Mouse (Mus musculus) thymus, adult 2 months (tissue): ENCODE results near the gene Phldb3. TPM values are rescaled to one million over a fixed set of nuclear protein-coding genes. Genes with fewer than 3 reads are reported as not detected.
A peak's percentile ranks its signal among the peaks of the same experiment; 100 is the strongest.

Experiments used
- DNase-seq: peaks from one replicate; pipeline ENCODE4 v3.0.0; 2021
- H3K27ac ChIP-seq: fragments of 200-500 bp; 2 replicates; pipeline ENCODE4 v1.5.1; 2012; ENCODE audit warnings: low read length, control low read depth; ENCODE audit not compliant: control insufficient read depth, insufficient read depth
- H3K27me3 ChIP-seq: fragments of 200-500 bp; 2 replicates; pipeline ENCODE4 v1.6.1; 2012; ENCODE audit warnings: mild to moderate bottlenecking, low read length, moderate library complexity, mixed read lengths; ENCODE audit not compliant: control insufficient read depth, insufficient read depth
- H3K36me3 ChIP-seq: fragments of 200-500 bp; 2 replicates; pipeline ENCODE4 v1.6.1; 2012; ENCODE audit warnings: mild to moderate bottlenecking, low read length, moderate library complexity; ENCODE audit not compliant: control insufficient read depth, insufficient read depth
- H3K4me1 ChIP-seq: fragments of 200-500 bp; replicated peaks from 2 replicates; pipeline ENCODE4 v1.6.1; 2012; ENCODE audit warnings: low read length; ENCODE audit not compliant: control insufficient read depth, insufficient read depth
- H3K4me3 ChIP-seq: fragments of 200-500 bp; 2 replicates; pipeline ENCODE4 v1.5.1; 2012; ENCODE audit warnings: mild to moderate bottlenecking, low read length, control low read depth, moderate library complexity; ENCODE audit not compliant: control insufficient read depth, insufficient read depth
- CTCF ChIP-seq: fragments of 200-500 bp; IDR thresholded peaks from 2 replicates; pipeline ENCODE4 v1.5.1; 2012; ENCODE audit warnings: mild to moderate bottlenecking, control low read depth, low read length, moderate library complexity, borderline replicate concordance; ENCODE audit not compliant: control insufficient read depth, poor library complexity, insufficient read depth; ENCODE audit errors: extremely low read depth
- POLR2A ChIP-seq: fragments of 200-500 bp; IDR thresholded peaks from 2 replicates; pipeline ENCODE4 v1.6.1; 2012; ENCODE audit warnings: mild to moderate bottlenecking, low read length, control low read depth, moderate library complexity; ENCODE audit not compliant: control insufficient read depth, poor library complexity, insufficient read depth; ENCODE audit errors: extremely low read depth
- WGBS: fragments of 180-500 bp; shearing (Covaris S2); methylation state at CpG from one replicate; pipeline ENCODE4 v1.1.7; 2018; 5-methylcytosine and 5-hydroxymethylcytosine counted together
- polyA plus RNA-seq: library from polyadenylated mRNA; depleted of rRNA; stranded (reverse); fragments of >200 nt; gene quantifications from 2 replicates; pipeline ENCODE4 v1.2.3, GENCODE M21; 2012; rRNA removed

The Phldb3 gene
- 10.7 and 11.5 TPM in 2 replicates for polyA plus RNA-seq

GRCm38 (mm10) chr7:24610144-24610878, at the start of gene Phldb3:
Phldb3 (plus strand) TSS chr7:24610763.
- no peaks in the 10 kb centered on the region for H3K36me3 ChIP-seq
- peak within 1 kb of the TSS; percentile 62 for H3K4me3 ChIP-seq
- WGBS = 4% methylated on average over 26 of the region's 27 CpGs
- H3K27ac ChIP-seq = peak within 1 kb of the TSS; percentile 71
- TF ChIP-seq CTCF = no peak
- no peak for TF ChIP-seq POLR2A
- peaks cover 40% of the 10 kb centered on the region for H3K4me1 ChIP-seq
- peak; percentile 75 for DNase-seq
- no peaks in the 10 kb centered on the region for H3K27me3 ChIP-seq

DNA sequence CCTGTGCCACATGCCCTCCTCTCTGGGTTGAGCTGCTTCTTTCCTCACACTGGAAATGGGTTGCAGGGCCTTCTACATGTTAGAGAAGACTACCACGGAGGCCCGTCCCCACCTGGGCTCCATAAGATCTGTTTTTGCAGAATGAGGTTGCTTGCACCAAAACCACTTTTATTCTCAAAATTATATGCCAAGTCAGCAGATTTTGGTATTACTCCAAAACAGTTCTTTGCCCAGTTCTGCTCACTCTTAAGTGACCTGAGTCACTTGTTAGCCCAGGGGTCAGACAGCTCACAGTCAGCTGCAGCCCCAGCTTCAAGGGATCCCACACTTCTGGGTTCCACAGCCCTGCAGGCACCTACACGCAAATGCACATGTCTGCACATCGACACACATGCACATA, 49.1 kb upstream of the Phldb3 start:
- no peaks in the 10 kb centered on the region for H3K4me1 ChIP-seq
- H3K27ac ChIP-seq = no peak overlapping the region
- no peaks in the 10 kb centered on the region for H3K36me3 ChIP-seq
- 94% methylated on average over 4 of the region's 4 CpGs for WGBS
- no peak for DNase-seq
- H3K27me3 ChIP-seq = no peaks in the 10 kb centered on the region
- TF ChIP-seq POLR2A = no peak
- TF ChIP-seq CTCF = no peak
- no peak overlapping the region for H3K4me3 ChIP-seq

DNA sequence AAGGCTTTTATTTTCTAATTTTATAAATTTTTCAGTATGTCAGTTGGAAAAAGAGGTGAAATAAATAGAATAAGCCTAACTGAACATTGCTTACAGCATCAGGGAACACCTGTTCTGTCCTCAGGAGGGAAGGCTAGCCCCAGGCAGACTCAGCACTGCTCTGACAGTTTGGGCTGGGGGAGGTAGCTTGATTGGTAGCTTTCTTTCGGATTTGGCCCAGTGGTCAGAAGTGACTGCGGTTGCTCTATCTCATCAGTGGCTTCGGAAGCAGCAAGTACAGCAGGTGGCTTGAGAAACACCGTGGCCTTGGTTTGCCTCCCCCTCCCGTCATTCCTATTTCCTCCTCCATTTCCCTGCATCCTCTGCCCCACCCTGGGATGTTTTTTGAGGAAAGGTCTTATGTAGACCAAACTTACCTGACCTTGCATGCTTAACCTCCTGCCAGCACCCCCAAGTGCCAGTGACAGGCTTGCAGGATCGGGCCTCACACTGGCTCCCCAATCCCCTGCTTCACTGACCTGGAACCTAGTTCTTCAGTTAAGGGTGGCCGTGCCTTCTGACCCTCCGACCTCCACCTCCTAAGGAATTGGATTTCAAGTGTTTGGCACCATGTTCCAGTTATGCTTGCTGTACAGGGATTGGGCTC, 47.2 kb upstream of the Phldb3 start:
- H3K4me3 ChIP-seq = no peak overlapping the region
- TF ChIP-seq POLR2A = no peak
- no peak for TF ChIP-seq CTCF
- no peaks in the 10 kb centered on the region for H3K4me1 ChIP-seq
- WGBS = 96% methylated on average over 8 of the region's 8 CpGs
- no peaks in the 10 kb centered on the region for H3K27me3 ChIP-seq
- no peak overlapping the region for H3K27ac ChIP-seq
- no peak for DNase-seq
- H3K36me3 ChIP-seq = 0 out of 2 replicates have a peak, but pooled peaks cover 12% of the 10 kb centered on the region

DNA sequence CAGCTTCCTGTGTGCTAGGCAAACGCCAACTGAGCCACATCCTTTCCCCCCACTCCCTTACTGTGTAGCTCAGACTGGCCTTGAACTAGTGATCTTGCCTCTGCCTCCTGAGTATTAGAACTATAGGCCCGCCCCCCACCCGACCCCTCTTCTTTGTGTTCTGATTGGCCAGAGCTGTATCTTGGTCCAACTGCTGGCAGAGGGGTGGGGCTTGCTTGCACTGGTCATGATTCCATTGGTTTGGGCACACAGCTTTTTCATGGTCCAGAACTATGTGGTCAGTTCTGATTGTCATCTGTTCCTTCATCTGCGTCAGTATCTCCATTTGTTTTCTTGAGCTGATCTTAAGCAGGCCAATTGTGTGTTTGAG, 46.7 kb upstream of the Phldb3 start:
- H3K4me1 ChIP-seq = no peaks in the 10 kb centered on the region
- no peaks in the 10 kb centered on the region for H3K27me3 ChIP-seq
- no peak for TF ChIP-seq CTCF
- no peak for TF ChIP-seq POLR2A
- no peak overlapping the region for H3K27ac ChIP-seq
- DNase-seq = no peak
- H3K36me3 ChIP-seq = 0 out of 2 replicates have a peak, but pooled peaks cover 12% of the 10 kb centered on the region
- H3K4me3 ChIP-seq = no peak overlapping the region
- WGBS = 93% methylated on average over 4 of the region's 4 CpGs

- H3K4me3 ChIP-seq = no peak overlapping the region
- TF ChIP-seq CTCF (peak; percentile 90), POLR2A (no peak)
- no peaks in the 10 kb centered on the region for H3K27me3 ChIP-seq
- no peak overlapping the region for H3K27ac ChIP-seq
- peak; percentile 80 for DNase-seq
- 0 out of 2 replicates have a peak, but pooled peaks cover 12% of the 10 kb centered on the region for H3K36me3 ChIP-seq
- H3K4me1 ChIP-seq = no peaks in the 10 kb centered on the region
- 69% methylated on average over 6 of the region's 6 CpGs for WGBS
Measured at GRCm38 (mm10) chr7:24564607-24565265, 45.8 kb upstream of the Phldb3 start.

- no peak overlapping the region for H3K4me3 ChIP-seq
- H3K36me3 ChIP-seq = 0 out of 2 replicates have a peak, but pooled peaks cover 12% of the 10 kb centered on the region
- H3K27ac ChIP-seq = no peak overlapping the region
- TF ChIP-seq CTCF = no peak
- no peak for TF ChIP-seq POLR2A
- H3K27me3 ChIP-seq = no peaks in the 10 kb centered on the region
- no peak for DNase-seq
- H3K4me1 ChIP-seq = no peaks in the 10 kb centered on the region
- WGBS = 94% methylated on average over 11 of the region's 11 CpGs
Measured at GRCm38 (mm10) chr7:24565627-24566026, 44.9 kb upstream of the Phldb3 start.
